Mouse (Mus musculus) kidney, embryonic 15.5 days (tissue): ENCODE results near the gene Rab3d. TPM values are rescaled to one million over a fixed set of nuclear protein-coding genes. Genes with fewer than 3 reads are reported as not detected.

Source experiments
- polyA plus RNA-seq: library from polyadenylated mRNA; unstranded; fragments of >200 nt; fragmentation: Nextera tagmentation; extraction: Ambion mirVana; gene quantifications from 2 replicates; pipeline ENCODE4 v1.2.1, GENCODE M21; 2015

Rab3d gene
- polyA plus RNA-seq, 1 experiment from 2014 or later = 11.3 TPM

Other genes with a start within 250 kb of the Rab3d start
- 28.9 and 34.9 TPM in 2 replicates for gene Ldlr, start 194.7 kb downstream of the Rab3d start, polyA plus RNA-seq
- gene Spc24, start 157.9 kb downstream of the Rab3d start, polyA plus RNA-seq = 126 and 135 TPM in 2 replicates
- gene Kank2, start 119.4 kb downstream of the Rab3d start, polyA plus RNA-seq = 18.7 and 23.2 TPM in 2 replicates
- gene Angptl8, start 82.7 kb downstream of the Rab3d start, polyA plus RNA-seq = 4.3 and 4.9 TPM in 2 replicates
- 36.8 and 46.3 TPM in 2 replicates for gene Dock6, start 65.6 kb downstream of the Rab3d start, polyA plus RNA-seq
- 5.5 and 5.9 TPM in 2 replicates for gene Ccdc159, start 9.3 kb upstream of the Rab3d start, polyA plus RNA-seq
- gene Tmem205, start 9.4 kb upstream of the Rab3d start, polyA plus RNA-seq = 59.2 and 61.0 TPM in 2 replicates
- gene Plppr2, start 18.8 kb upstream of the Rab3d start, polyA plus RNA-seq = 7.9 and 11.3 TPM in 2 replicates
- 7.9 and 12.6 TPM in 2 replicates for gene Swsap1, start 37.6 kb upstream of the Rab3d start, polyA plus RNA-seq
- gene Epor, start 45.3 kb upstream of the Rab3d start, polyA plus RNA-seq = 12.1 and 15.2 TPM in 2 replicates
- 23.7 and 24.5 TPM in 2 replicates for gene Rgl3, start 71.3 kb upstream of the Rab3d start, polyA plus RNA-seq
- gene Ccdc151, start 84.4 kb upstream of the Rab3d start, polyA plus RNA-seq = 1.6 TPM in 2 replicates
- 137 and 140 TPM in 2 replicates for gene Prkcsh, start 84.6 kb upstream of the Rab3d start, polyA plus RNA-seq
- gene Elavl3, start 133.8 kb upstream of the Rab3d start, polyA plus RNA-seq = 0.53 and 1.1 TPM in 2 replicates
- gene Gm49318, start 153.1 kb upstream of the Rab3d start, polyA plus RNA-seq = not detected in 2 replicates
- 11.7 and 14.0 TPM in 2 replicates for gene Zfp653, start 153.2 kb upstream of the Rab3d start, polyA plus RNA-seq
- gene Ecsit, start 167.2 kb upstream of the Rab3d start, polyA plus RNA-seq = 43.1 and 49.4 TPM in 2 replicates
- gene Cnn1, start 181.0 kb upstream of the Rab3d start, polyA plus RNA-seq = 11.1 and 40.8 TPM in 2 replicates
- 193 and 194 TPM in 2 replicates for gene Elof1, start 199.0 kb upstream of the Rab3d start, polyA plus RNA-seq
- gene Acp5, start 217.5 kb upstream of the Rab3d start, polyA plus RNA-seq = 7.3 and 23.2 TPM in 2 replicates
- 70.0 and 73.1 TPM in 2 replicates for gene Pigyl, start 238.7 kb upstream of the Rab3d start, polyA plus RNA-seq